Mouse (Mus musculus): ENCODE data around the gene Efna4. TPM values are rescaled to one million over a fixed set of nuclear protein-coding genes. Genes with fewer than 3 reads are reported as not detected.

The Efna4 gene
- polyA plus RNA-seq, 1 experiment from 2014 or later: 0.24 TPM

GRCm38 (mm10) chr3:89287286-89287685 lies 50.5 kb downstream of the Efna4 start:
- Histone ChIP-seq H3K27ac (replicated peaks) (no peak overlapping the region), H3K4me3 (replicated peaks) (no peak overlapping the region), H3K9me3 (replicated peaks) (no peaks in the 10 kb centered on the region), H3K4me2 (no peak overlapping the region), H3K4me1 (replicated peaks) (no peaks in the 10 kb centered on the region), H3K9ac (no peak overlapping the region), H3K36me3 (replicated peaks) (no peaks in the 10 kb centered on the region), H3K27me3 (peaks cover 34% of the 10 kb centered on the region)
- ATAC-seq (ENCODE audit: insufficient read depth): no peak
- WGBS (ENCODE audit: insufficient replicate concordance): 46% methylated on average over 5 of the region's 5 CpGs

GRCm38 (mm10) chr3:89285526-89285925 lies 52.3 kb downstream of the Efna4 start:
- H3K4me3 ChIP-seq (replicated peaks): no peak overlapping the region
- no peak overlapping the region for H3K9ac ChIP-seq
- no peaks in the 10 kb centered on the region for H3K36me3 ChIP-seq (replicated peaks)
- no peak for ATAC-seq (ENCODE audit: insufficient read depth)
- H3K4me2 ChIP-seq: no peak overlapping the region
- 45% methylated on average over 2 of the region's 2 CpGs for WGBS (ENCODE audit: insufficient replicate concordance)
- H3K27me3 ChIP-seq: peaks cover 51% of the 10 kb centered on the region
- H3K27ac ChIP-seq (replicated peaks): no peak overlapping the region
- peaks cover 9% of the 10 kb centered on the region; the same call in 1 of the 2 replicates for H3K4me1 ChIP-seq (replicated peaks)
- H3K9me3 ChIP-seq (replicated peaks): no peaks in the 10 kb centered on the region

DNA sequence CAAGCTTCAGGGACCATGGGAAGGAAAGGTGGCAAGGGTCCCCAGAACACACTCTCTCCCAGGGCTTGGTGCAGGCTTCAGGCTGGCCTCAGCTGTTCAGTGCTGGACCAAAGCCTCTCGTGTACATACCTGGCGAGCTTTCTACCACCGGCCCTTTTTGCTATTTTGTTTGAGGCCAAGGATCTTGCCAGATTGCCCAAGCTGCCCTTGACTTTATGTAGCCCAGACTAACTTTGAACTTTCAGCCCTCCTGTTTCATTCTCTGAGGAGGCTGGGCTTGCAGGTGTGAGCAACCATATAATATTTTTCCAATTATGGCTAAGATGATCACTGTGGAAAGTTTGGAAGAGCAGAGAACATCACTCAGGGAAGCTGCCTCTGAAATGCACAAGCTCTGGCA lies 53.6 kb downstream of the Efna4 start:
- H3K9me3 ChIP-seq (replicated peaks): no peaks in the 10 kb centered on the region
- peaks cover 22% of the 10 kb centered on the region for H3K4me1 ChIP-seq (replicated peaks)
- H3K9ac ChIP-seq: no peak overlapping the region
- H3K36me3 ChIP-seq (replicated peaks): no peaks in the 10 kb centered on the region
- no peak for ATAC-seq (ENCODE audit: insufficient read depth)
- H3K4me3 ChIP-seq (replicated peaks): no peak overlapping the region
- 72% methylated on average over 3 of the region's 3 CpGs for WGBS (ENCODE audit: insufficient replicate concordance)
- peaks cover 64% of the 10 kb centered on the region for H3K27me3 ChIP-seq
- no peak overlapping the region for H3K4me2 ChIP-seq
- no peak overlapping the region for H3K27ac ChIP-seq (replicated peaks)

Other genes with a start within 250 kb of the Efna4 start
- gene Rusc1, start 244.7 kb downstream of the Efna4 start, polyA plus RNA-seq (2015; fragmentation: Nextera tagmentation; extraction: Ambion mirVana): 3.0 and 4.0 TPM in 2 replicates
- gene Gm43738, start 236.9 kb downstream of the Efna4 start, polyA plus RNA-seq (2015; fragmentation: Nextera tagmentation; extraction: Ambion mirVana): not detected in 2 replicates
- gene Fdps, start 236.1 kb downstream of the Efna4 start, polyA plus RNA-seq (2015; fragmentation: Nextera tagmentation; extraction: Ambion mirVana): 339 and 359 TPM in 2 replicates
- gene Pklr, start 201.9 kb downstream of the Efna4 start, polyA plus RNA-seq (2015; fragmentation: Nextera tagmentation; extraction: Ambion mirVana): 102 and 104 TPM in 2 replicates
- gene Hcn3, start 177.8 kb downstream of the Efna4 start, polyA plus RNA-seq (2015; fragmentation: Nextera tagmentation; extraction: Ambion mirVana): 0.43 and 0.45 TPM in 2 replicates
- gene Clk2, start 173.2 kb downstream of the Efna4 start, polyA plus RNA-seq (2015; fragmentation: Nextera tagmentation; extraction: Ambion mirVana): 8.5 and 10.1 TPM in 2 replicates
- 53.0 and 53.7 TPM in 2 replicates for gene Scamp3, start 160.6 kb downstream of the Efna4 start, polyA plus RNA-seq (2015; fragmentation: Nextera tagmentation; extraction: Ambion mirVana)
- gene Fam189b, start 154.9 kb downstream of the Efna4 start, polyA plus RNA-seq (2015; fragmentation: Nextera tagmentation; extraction: Ambion mirVana): 2.4 and 2.9 TPM in 2 replicates
- gene Gba, start 135.1 kb downstream of the Efna4 start, polyA plus RNA-seq (2015; fragmentation: Nextera tagmentation; extraction: Ambion mirVana): 26.1 and 26.2 TPM in 2 replicates
- 1.5 and 2.1 TPM in 2 replicates for gene Thbs3, start 122.8 kb downstream of the Efna4 start, polyA plus RNA-seq (2015; fragmentation: Nextera tagmentation; extraction: Ambion mirVana)
- gene Mtx1, start 110.9 kb downstream of the Efna4 start, polyA plus RNA-seq (2015; fragmentation: Nextera tagmentation; extraction: Ambion mirVana): 103 and 104 TPM in 2 replicates
- 0.50 TPM in 1 of 2 replicates, not detected in the other for gene Muc1, start 109.0 kb downstream of the Efna4 start, polyA plus RNA-seq (2015; fragmentation: Nextera tagmentation; extraction: Ambion mirVana)
- gene Krtcap2, start 92.1 kb downstream of the Efna4 start, polyA plus RNA-seq (2015; fragmentation: Nextera tagmentation; extraction: Ambion mirVana): 116 and 126 TPM in 2 replicates
- gene Trim46, start 91.7 kb downstream of the Efna4 start, polyA plus RNA-seq (2015; fragmentation: Nextera tagmentation; extraction: Ambion mirVana): 0.23 and 0.31 TPM in 2 replicates
- 45.4 and 54.4 TPM in 2 replicates for gene Dpm3, start 78.7 kb downstream of the Efna4 start, polyA plus RNA-seq (2015; fragmentation: Nextera tagmentation; extraction: Ambion mirVana)
- gene Slc50a1, start 67.5 kb downstream of the Efna4 start, polyA plus RNA-seq (2015; fragmentation: Nextera tagmentation; extraction: Ambion mirVana): 17.5 and 17.8 TPM in 2 replicates
- gene Efna1, start 56.9 kb downstream of the Efna4 start, polyA plus RNA-seq (2015; fragmentation: Nextera tagmentation; extraction: Ambion mirVana): 8.9 and 11.2 TPM in 2 replicates
- 0.18 and 0.58 TPM in 2 replicates for gene Efna3, start 15.1 kb downstream of the Efna4 start, polyA plus RNA-seq (2015; fragmentation: Nextera tagmentation; extraction: Ambion mirVana)
- 8.8 and 12.7 TPM in 2 replicates for gene Adam15, start 12.0 kb upstream of the Efna4 start, polyA plus RNA-seq (2015; fragmentation: Nextera tagmentation; extraction: Ambion mirVana)
- 0.06 and 0.07 TPM in 2 replicates for gene Dcst2, start 23.9 kb upstream of the Efna4 start, polyA plus RNA-seq (2015; fragmentation: Nextera tagmentation; extraction: Ambion mirVana)
- gene Dcst1, start 27.2 kb upstream of the Efna4 start, polyA plus RNA-seq (2015; fragmentation: Nextera tagmentation; extraction: Ambion mirVana): 0.05 TPM in 1 of 2 replicates, not detected in the other
- 2.3 and 3.3 TPM in 2 replicates for gene Zbtb7b, start 56.7 kb upstream of the Efna4 start, polyA plus RNA-seq (2015; fragmentation: Nextera tagmentation; extraction: Ambion mirVana)
- gene Lenep, start 64.8 kb upstream of the Efna4 start, polyA plus RNA-seq (2015; fragmentation: Nextera tagmentation; extraction: Ambion mirVana): not detected in 2 replicates
- gene Flad1, start 73.8 kb upstream of the Efna4 start, polyA plus RNA-seq (2015; fragmentation: Nextera tagmentation; extraction: Ambion mirVana): 14.3 and 16.4 TPM in 2 replicates
- gene Cks1b, start 80.4 kb upstream of the Efna4 start, polyA plus RNA-seq (2015; fragmentation: Nextera tagmentation; extraction: Ambion mirVana): 210 and 229 TPM in 2 replicates
- 44.8 and 50.6 TPM in 2 replicates for gene Shc1, start 80.4 kb upstream of the Efna4 start, polyA plus RNA-seq (2015; fragmentation: Nextera tagmentation; extraction: Ambion mirVana)
- 10.1 and 10.6 TPM in 2 replicates for gene Pygo2, start 92.2 kb upstream of the Efna4 start, polyA plus RNA-seq (2015; fragmentation: Nextera tagmentation; extraction: Ambion mirVana)
- 7.4 and 8.1 TPM in 2 replicates for gene Pbxip1, start 98.7 kb upstream of the Efna4 start, polyA plus RNA-seq (2015; fragmentation: Nextera tagmentation; extraction: Ambion mirVana)
- 35.7 and 38.4 TPM in 2 replicates for gene Pmvk, start 116.5 kb upstream of the Efna4 start, polyA plus RNA-seq (2015; fragmentation: Nextera tagmentation; extraction: Ambion mirVana)
- 0.03 and 0.08 TPM in 2 replicates for gene Kcnn3, start 182.1 kb upstream of the Efna4 start, polyA plus RNA-seq (2015; fragmentation: Nextera tagmentation; extraction: Ambion mirVana)

Data from liver, embryonic 15.5 days (tissue).